Comparison of ENCODE assay signal across 26 mouse cellular contexts in genomic region chr13:56762446-56763229, GRCm38 (mm10). TPM values are rescaled to one million over a fixed set of nuclear protein-coding genes. Genes with fewer than 3 reads are reported as not detected.
DNase-seq lines count a peak whose midpoint lies in the region; ATAC-seq and TF ChIP-seq lines count a peak whose summit lies in the region.
"Had no signal": no experiment of that assay in that cellular context is flagged by ENCODE, and none has a peak within 500 bp of the region (broad histone marks: within the 10 kb centered on the region; RNA-seq: fewer than 3 reads in every experiment).

No protein-coding gene starts in this region.

- peak; percentile 71 for DNase-seq in forebrain, embryonic 14.5 days (ENCODE audit: low spot score)
- DNase-seq in forebrain, embryonic 11.5 days (ENCODE audit: low spot score) = no peak
- no peak for DNase-seq in midbrain, embryonic 10.5 days (ENCODE audit: low spot score)
- peak; percentile 84 for DNase-seq in brain, embryonic 14.5 days (ENCODE audit: low read depth)
- DNase-seq in layer of hippocampus, adult 8-10 months (ENCODE audit: low spot score in 2 of 2) = no peak
- DNase-seq: adrenal gland, postnatal 25 days; cerebellum, adult 11-12 months; cerebellum, postnatal 36 days; gastrocnemius, postnatal 25 days; heart, adult 2 months; kidney, adult 18-20 months; kidney, postnatal 4 days; layer of hippocampus, adult 9-11 months; lung, postnatal 4 days; thymus, postnatal 25 days had no signal

- peak; percentile 65 for ATAC-seq in forebrain, embryonic 14.5 days
- ATAC-seq in forebrain, embryonic 11.5 days (replicated peaks; ENCODE audit: low FRiP score) = no peak
- no peak for ATAC-seq in midbrain, embryonic 12.5 days (ENCODE audit: low FRiP score, low read depth)
- ATAC-seq in hindbrain, embryonic 15.5 days (ENCODE audit: low FRiP score, low read depth) = no peak
- ATAC-seq: inflammation-experienced regulatory T-cells, adult 6 months had no signal

- H3K9me3 ChIP-seq in forebrain, embryonic 14.5 days (replicated peaks; ENCODE audit: control insufficient read depth, low read length) = no peaks in the 10 kb centered on the region
- H3K9me3 ChIP-seq in forebrain, embryonic 11.5 days (ENCODE audit: control insufficient read depth, low read length) = no peaks in the 10 kb centered on the region
- H3K9me3 ChIP-seq in midbrain, embryonic 12.5 days = no peaks in the 10 kb centered on the region
- H3K9me3 ChIP-seq in midbrain, embryonic 10.5 days (replicated peaks) = no peaks in the 10 kb centered on the region
- no peaks in the 10 kb centered on the region for H3K9me3 ChIP-seq in hindbrain, embryonic 15.5 days
- H3K9me3 ChIP-seq: embryonic facial prominence, embryonic 15.5 days; limb, embryonic 15.5 days; liver, embryonic 15.5 days; stomach, embryonic 15.5 days had no signal

- 39% methylated on average over 13 of the region's 13 CpGs for WGBS in forebrain, embryonic 14.5 days
- 44% methylated on average over 13 of the region's 13 CpGs for WGBS in forebrain, embryonic 11.5 days
- WGBS in midbrain, embryonic 12.5 days = 50% methylated on average over 13 of the region's 13 CpGs
- 54% methylated on average over 13 of the region's 13 CpGs for WGBS in midbrain, embryonic 10.5 days
- WGBS in hindbrain, embryonic 15.5 days = 35% methylated on average over 13 of the region's 13 CpGs

- TF ChIP-seq CTCF in brain, embryonic 14.5 days (IDR thresholded peaks at IDR 0.05; ENCODE audit: borderline replicate concordance, extremely low read depth, insufficient read depth, insufficient read length) = no peak

- H3K27me3 ChIP-seq in forebrain, embryonic 14.5 days (replicated peaks; ENCODE audit: control insufficient read depth, insufficient read depth, low read length) = no peaks in the 10 kb centered on the region
- no peaks in the 10 kb centered on the region for H3K27me3 ChIP-seq in forebrain, embryonic 11.5 days (ENCODE audit: control insufficient read depth, insufficient read depth, low read length)
- peaks cover 21% of the 10 kb centered on the region; the same call in 1 of the 2 replicates for H3K27me3 ChIP-seq in midbrain, embryonic 12.5 days
- H3K27me3 ChIP-seq in midbrain, embryonic 10.5 days (ENCODE audit: low read depth, poor library complexity, severe bottlenecking) = peaks cover 57% of the 10 kb centered on the region
- H3K27me3 ChIP-seq in hindbrain, embryonic 15.5 days = no peaks in the 10 kb centered on the region
- H3K27me3 ChIP-seq: embryonic facial prominence, embryonic 15.5 days; stomach, embryonic 15.5 days had no signal

- no peak for TF ChIP-seq POLR2A in brain, embryonic 14.5 days (IDR thresholded peaks at IDR 0.05; ENCODE audit: borderline replicate concordance, extremely low read depth, insufficient read depth, insufficient read length, poor library complexity, severe bottlenecking)

- 0 out of 2 replicates have a peak overlapping the region, but pooled peaks have one; percentile 3 for H3K4me2 ChIP-seq in forebrain, embryonic 14.5 days (ENCODE audit: low read length)
- H3K4me2 ChIP-seq in forebrain, embryonic 11.5 days (ENCODE audit: low read depth, low read length, severe bottlenecking) = no peak overlapping the region
- no peak overlapping the region for H3K4me2 ChIP-seq in midbrain, embryonic 12.5 days (replicated peaks)
- no peak overlapping the region for H3K4me2 ChIP-seq in hindbrain, embryonic 15.5 days
- H3K4me2 ChIP-seq: embryonic facial prominence, embryonic 15.5 days; limb, embryonic 15.5 days; liver, embryonic 15.5 days; stomach, embryonic 15.5 days had no signal

- H3K27ac ChIP-seq in forebrain, embryonic 14.5 days (ENCODE audit: low read depth, low read length) = peak overlapping the region; percentile 6; the same call in 1 of the 2 replicates
- no peak overlapping the region for H3K27ac ChIP-seq in forebrain, embryonic 11.5 days (ENCODE audit: low read depth, low read length)
- H3K27ac ChIP-seq in midbrain, embryonic 12.5 days (replicated peaks) = no peak overlapping the region
- H3K27ac ChIP-seq in midbrain, embryonic 10.5 days (replicated peaks) = no peak overlapping the region
- peak overlapping the region; percentile 34; the same call in 1 of the 2 replicates for H3K27ac ChIP-seq in hindbrain, embryonic 15.5 days (replicated peaks)
- H3K27ac ChIP-seq: embryonic facial prominence, embryonic 15.5 days; heart, adult 2 months; limb, embryonic 15.5 days; liver, embryonic 15.5 days; stomach, embryonic 15.5 days had no signal

- peaks cover 10% of the 10 kb centered on the region for H3K4me1 ChIP-seq in forebrain, embryonic 14.5 days (ENCODE audit: control insufficient read depth, insufficient read depth, low read length)
- H3K4me1 ChIP-seq in forebrain, embryonic 11.5 days (replicated peaks; ENCODE audit: control insufficient read depth, insufficient read depth, low read length) = no peaks in the 10 kb centered on the region
- peaks cover 17% of the 10 kb centered on the region for H3K4me1 ChIP-seq in midbrain, embryonic 12.5 days
- H3K4me1 ChIP-seq in midbrain, embryonic 10.5 days = peaks cover 22% of the 10 kb centered on the region
- peaks cover 28% of the 10 kb centered on the region for H3K4me1 ChIP-seq in hindbrain, embryonic 15.5 days (replicated peaks)
- H3K4me1 ChIP-seq: liver, embryonic 15.5 days had no signal

- no peak overlapping the region for H3K9ac ChIP-seq in forebrain, embryonic 14.5 days (ENCODE audit: low read length)
- no peak overlapping the region for H3K9ac ChIP-seq in forebrain, embryonic 11.5 days (ENCODE audit: low read length)
- H3K9ac ChIP-seq in midbrain, embryonic 12.5 days (replicated peaks) = 0 out of 2 replicates have a peak overlapping the region, but pooled peaks have one; percentile 6
- H3K9ac ChIP-seq in hindbrain, embryonic 15.5 days = no peak overlapping the region
- H3K9ac ChIP-seq: embryonic facial prominence, embryonic 15.5 days; limb, embryonic 15.5 days; liver, embryonic 15.5 days; stomach, embryonic 15.5 days had no signal

- no peak overlapping the region for H3K4me3 ChIP-seq in forebrain, embryonic 14.5 days (ENCODE audit: low read depth, low read length)
- H3K4me3 ChIP-seq in forebrain, embryonic 11.5 days (ENCODE audit: low read depth, low read length) = no peak overlapping the region
- no peak overlapping the region for H3K4me3 ChIP-seq in midbrain, embryonic 12.5 days
- H3K4me3 ChIP-seq in midbrain, embryonic 10.5 days = no peak overlapping the region
- no peak overlapping the region for H3K4me3 ChIP-seq in hindbrain, embryonic 15.5 days
- H3K4me3 ChIP-seq: embryonic facial prominence, embryonic 15.5 days; heart, adult 2 months; limb, embryonic 15.5 days; liver, embryonic 15.5 days; stomach, embryonic 15.5 days had no signal

- no peaks in the 10 kb centered on the region for H3K36me3 ChIP-seq in forebrain, embryonic 14.5 days (ENCODE audit: control insufficient read depth, insufficient read depth, low read length)
- H3K36me3 ChIP-seq in forebrain, embryonic 11.5 days (ENCODE audit: control insufficient read depth, insufficient read depth, low read length) = no peaks in the 10 kb centered on the region
- no peaks in the 10 kb centered on the region for H3K36me3 ChIP-seq in midbrain, embryonic 12.5 days
- no peaks in the 10 kb centered on the region for H3K36me3 ChIP-seq in midbrain, embryonic 10.5 days
- H3K36me3 ChIP-seq in hindbrain, embryonic 15.5 days = no peaks in the 10 kb centered on the region
- H3K36me3 ChIP-seq: embryonic facial prominence, embryonic 15.5 days; limb, embryonic 15.5 days; liver, embryonic 15.5 days; stomach, embryonic 15.5 days had no signal

RNA-seq across cellular contexts. Expression of gene Gm45623, which starts 9.0 kb away (rescaled TPM):
- 0.85 and 1.1 TPM in 2 replicates for polyA plus RNA-seq in forebrain, embryonic 14.5 days (2014; fragmentation: Nextera tagmentation; extraction: Ambion mirVana)
- not detected in 2 replicates for polyA plus RNA-seq in forebrain, embryonic 11.5 days (2014; fragmentation: Nextera tagmentation; extraction: Ambion mirVana)
- polyA plus RNA-seq in midbrain, embryonic 12.5 days (2016; fragmentation: Nextera tagmentation; extraction: Ambion mirVana) = 0.16 and 0.32 TPM in 2 replicates
- not detected in 2 replicates for polyA plus RNA-seq in midbrain, embryonic 10.5 days (2016; fragmentation: Nextera tagmentation; extraction: Ambion mirVana)
- 1.4 and 1.8 TPM in 2 replicates for polyA plus RNA-seq in brain, embryonic 14.5 days (2012; rRNA removed)
- 2.4 and 3.2 TPM in 2 replicates for polyA plus RNA-seq in hindbrain, embryonic 15.5 days (2015; fragmentation: Nextera tagmentation; extraction: Ambion mirVana)
- total RNA-seq in layer of hippocampus, adult 8-10 months (2022) = 1 to 10 TPM; 1.1 to 1.4 (median 1.2) TPM
- total RNA-seq: adrenal gland, postnatal 25 days; ES-E14; gastrocnemius, postnatal 25 days; heart, adult 2 months; heart, postnatal 25 days; neutrophil, adult 5-6 weeks had no signal
- polyA plus RNA-seq: heart, adult 2 months; heart, embryonic 14.5 days; inflammation-experienced regulatory T-cells, adult 6 months; liver, embryonic 15.5 days had no signal

RNA-seq across cellular contexts. Expression of gene Smad5, which starts 59.8 kb away (rescaled TPM):
- polyA plus RNA-seq in forebrain, embryonic 14.5 days (2014; fragmentation: Nextera tagmentation; extraction: Ambion mirVana) = 39.7 and 45.8 TPM in 2 replicates
- polyA plus RNA-seq in forebrain, embryonic 11.5 days (2014; fragmentation: Nextera tagmentation; extraction: Ambion mirVana) = 49.7 and 51.8 TPM in 2 replicates
- polyA plus RNA-seq in midbrain, embryonic 12.5 days (2016; fragmentation: Nextera tagmentation; extraction: Ambion mirVana) = 38.3 and 39.2 TPM in 2 replicates
- 30.6 and 35.9 TPM in 2 replicates for polyA plus RNA-seq in midbrain, embryonic 10.5 days (2016; fragmentation: Nextera tagmentation; extraction: Ambion mirVana)
- polyA plus RNA-seq in brain, embryonic 14.5 days (2012; rRNA removed) = 57.2 and 57.5 TPM in 2 replicates
- polyA plus RNA-seq in hindbrain, embryonic 15.5 days (2015; fragmentation: Nextera tagmentation; extraction: Ambion mirVana) = 20.2 and 20.8 TPM in 2 replicates
- 10 to 100 TPM; 27.1 to 28.8 (median 27.7) TPM for total RNA-seq in layer of hippocampus, adult 8-10 months (2022)

Comparison
In these comparisons a context has a peak if more than half of its experiments do, and no peak if none do; other contexts are left out.
1. DNase-seq: peak in forebrain, embryonic 14.5 days (single experiment) and brain, embryonic 14.5 days (single experiment); none in forebrain, embryonic 11.5 days (single experiment), midbrain, embryonic 10.5 days (single experiment) and layer of hippocampus, adult 8-10 months (0 of 2).
2. H3K27ac ChIP-seq: peak in forebrain, embryonic 14.5 days (single experiment) and hindbrain, embryonic 15.5 days (single experiment); none in forebrain, embryonic 11.5 days (single experiment), midbrain, embryonic 12.5 days (single experiment) and midbrain, embryonic 10.5 days (single experiment).